Mouse (Mus musculus): ENCODE results near the gene Mchr1. TPM values are rescaled to one million over a fixed set of nuclear protein-coding genes. Genes with fewer than 3 reads are reported as not detected.

Gene Mchr1
- polyA plus RNA-seq, 1 experiment from 2014 or later = not detected

DNA sequence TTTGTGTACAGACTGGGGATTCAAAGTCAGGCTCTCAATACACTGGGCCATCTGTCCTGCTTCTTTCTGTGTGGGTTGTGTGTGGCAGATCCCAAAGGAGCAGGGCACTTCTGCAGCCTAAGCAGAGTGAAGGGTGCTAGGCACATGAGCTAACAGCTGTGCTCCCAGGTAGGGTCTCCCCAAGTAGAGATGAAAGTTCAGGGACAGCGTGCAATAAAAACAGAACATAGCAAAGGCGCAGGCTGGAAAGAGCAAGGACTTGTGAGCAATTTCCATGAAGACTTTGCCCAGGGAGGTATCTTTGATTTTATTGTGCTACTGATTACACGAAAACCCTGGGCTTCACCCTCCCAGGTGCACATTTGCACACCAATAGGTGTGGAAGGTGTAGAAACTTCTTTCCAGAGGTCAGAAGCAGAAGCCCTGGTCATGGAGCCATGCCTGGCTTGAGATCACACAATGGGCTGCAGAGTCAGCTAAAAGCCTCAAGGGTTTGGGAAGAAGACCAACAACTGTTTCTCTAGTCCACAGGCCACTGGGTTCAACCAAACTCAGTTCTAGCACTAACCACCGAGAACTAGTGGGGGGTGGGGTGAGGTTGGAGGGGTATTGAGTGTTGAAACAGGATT is 13.8 kb downstream of the Mchr1 start:
- Histone ChIP-seq H3K4me1 (replicated peaks) (no peaks in the 10 kb centered on the region), H3K4me3 (no peak overlapping the region), H3K27me3 (replicated peaks) (no peaks in the 10 kb centered on the region), H3K36me3 (no peaks in the 10 kb centered on the region), H3K27ac (ENCODE audit: poor library complexity, severe bottlenecking) (no peak overlapping the region), H3K4me2 (no peak overlapping the region), H3K9me3 (replicated peaks) (peaks cover 11% of the 10 kb centered on the region), H3K9ac (no peak overlapping the region)
- WGBS = 81% methylated on average over 4 of the region's 4 CpGs
- no peak for ATAC-seq (ENCODE audit: insufficient number of reproducible peaks, low FRiP score)

- Histone ChIP-seq H3K4me1 (replicated peaks) (no peaks in the 10 kb centered on the region), H3K4me2 (no peak overlapping the region), H3K36me3 (no peaks in the 10 kb centered on the region), H3K27ac (ENCODE audit: poor library complexity, severe bottlenecking) (no peak overlapping the region), H3K27me3 (replicated peaks) (no peaks in the 10 kb centered on the region), H3K9ac (no peak overlapping the region), H3K9me3 (replicated peaks) (peaks cover 5% of the 10 kb centered on the region), H3K4me3 (no peak overlapping the region)
- ATAC-seq (ENCODE audit: insufficient number of reproducible peaks, low FRiP score) = no peak
- WGBS = 61% methylated on average over 4 of the region's 4 CpGs
These were observed 17.4 kb downstream of the Mchr1 start for GRCm38 (mm10) chr15:81252626-81253174.

DNA sequence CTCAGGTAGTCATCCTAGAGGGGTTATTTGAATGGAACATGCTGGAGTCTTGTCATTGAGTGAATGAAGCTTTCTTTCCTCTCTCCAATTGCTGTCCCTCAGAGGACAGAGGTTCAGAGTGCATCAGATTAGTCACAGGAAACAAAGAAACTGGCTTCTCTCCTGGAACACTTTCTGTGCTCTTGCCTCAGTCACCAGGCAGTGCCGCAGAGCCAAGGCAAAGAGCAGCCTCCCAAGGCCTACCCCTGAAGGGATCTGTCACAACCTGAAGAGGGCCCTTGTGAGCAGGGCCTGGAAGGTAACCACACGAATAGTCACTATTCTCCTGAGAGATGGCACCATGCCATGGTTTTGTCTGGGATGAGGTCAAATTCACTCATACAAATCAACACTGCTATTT is 18.3 kb downstream of the Mchr1 start:
- peaks cover 5% of the 10 kb centered on the region for H3K9me3 ChIP-seq (replicated peaks)
- H3K4me3 ChIP-seq = no peak overlapping the region
- no peaks in the 10 kb centered on the region for H3K4me1 ChIP-seq (replicated peaks)
- no peak overlapping the region for H3K4me2 ChIP-seq
- no peak overlapping the region for H3K9ac ChIP-seq
- WGBS = 64% methylated on average over 2 of the region's 2 CpGs
- no peak for ATAC-seq (ENCODE audit: insufficient number of reproducible peaks, low FRiP score)
- H3K27ac ChIP-seq (ENCODE audit: poor library complexity, severe bottlenecking) = no peak overlapping the region
- H3K36me3 ChIP-seq = no peaks in the 10 kb centered on the region
- no peaks in the 10 kb centered on the region for H3K27me3 ChIP-seq (replicated peaks)

GRCm38 (mm10) chr15:81254113-81254640 is 18.9 kb downstream of the Mchr1 start:
- Histone ChIP-seq H3K4me1 (replicated peaks) (no peaks in the 10 kb centered on the region), H3K27me3 (replicated peaks) (no peaks in the 10 kb centered on the region), H3K4me3 (no peak overlapping the region), H3K27ac (ENCODE audit: poor library complexity, severe bottlenecking) (no peak overlapping the region), H3K9me3 (replicated peaks) (peaks cover 5% of the 10 kb centered on the region), H3K36me3 (no peaks in the 10 kb centered on the region), H3K9ac (no peak overlapping the region), H3K4me2 (no peak overlapping the region)
- 68% methylated on average over 8 of the region's 8 CpGs for WGBS
- no peak for ATAC-seq (ENCODE audit: insufficient number of reproducible peaks, low FRiP score)

DNA sequence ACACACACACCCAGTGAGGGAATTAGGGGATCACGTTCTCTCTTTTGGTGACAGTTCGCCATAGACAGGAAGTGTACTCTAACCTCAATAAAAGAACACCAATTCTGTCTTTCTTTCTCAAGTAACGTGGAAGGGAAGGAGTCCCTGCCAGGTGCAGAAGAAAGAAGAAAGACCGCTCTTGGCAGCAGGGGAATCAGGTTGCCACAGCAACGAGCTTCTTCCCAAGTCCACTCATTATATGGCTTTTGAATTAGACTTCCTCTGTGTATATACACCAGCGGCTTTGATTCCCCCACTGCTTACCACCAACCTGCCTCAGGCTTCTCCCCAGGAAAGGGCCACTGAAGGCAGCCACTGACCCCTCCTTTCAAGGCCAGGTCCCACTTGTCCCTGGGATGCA is 19.8 kb downstream of the Mchr1 start:
- ATAC-seq (ENCODE audit: insufficient number of reproducible peaks, low FRiP score) = no peak
- no peak overlapping the region for H3K4me3 ChIP-seq
- no peak overlapping the region for H3K9ac ChIP-seq
- no peak overlapping the region for H3K27ac ChIP-seq (ENCODE audit: poor library complexity, severe bottlenecking)
- 73% methylated on average over 6 of the region's 6 CpGs for WGBS
- H3K36me3 ChIP-seq = no peaks in the 10 kb centered on the region
- H3K4me1 ChIP-seq (replicated peaks) = no peaks in the 10 kb centered on the region
- no peak overlapping the region for H3K4me2 ChIP-seq
- H3K9me3 ChIP-seq (replicated peaks) = peaks cover 5% of the 10 kb centered on the region
- H3K27me3 ChIP-seq (replicated peaks) = no peaks in the 10 kb centered on the region

DNA sequence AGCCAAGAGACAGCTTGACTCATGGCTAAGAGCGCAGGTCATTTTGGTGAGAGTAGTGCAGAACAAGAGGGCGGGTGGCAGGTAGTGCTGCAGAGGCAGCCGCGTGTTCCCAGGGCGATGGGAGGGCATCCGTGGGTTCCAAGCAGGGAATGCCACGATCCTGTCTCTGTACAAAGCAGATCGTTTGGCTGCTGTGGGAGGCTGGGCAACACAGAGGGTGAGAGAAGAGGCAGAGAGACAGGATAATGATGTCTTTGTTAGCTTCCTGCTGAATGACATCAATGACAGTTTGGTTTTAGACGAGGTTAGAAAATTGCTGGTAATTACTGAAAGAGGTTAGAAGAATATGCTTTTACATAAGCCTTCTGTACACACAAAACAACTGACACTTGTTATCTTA is 23.0 kb downstream of the Mchr1 start:
- no peaks in the 10 kb centered on the region for H3K4me1 ChIP-seq (replicated peaks)
- H3K36me3 ChIP-seq = no peaks in the 10 kb centered on the region
- no peak overlapping the region for H3K4me2 ChIP-seq
- no peak overlapping the region for H3K27ac ChIP-seq (ENCODE audit: poor library complexity, severe bottlenecking)
- H3K4me3 ChIP-seq = no peak overlapping the region
- H3K27me3 ChIP-seq (replicated peaks) = no peaks in the 10 kb centered on the region
- no peaks in the 10 kb centered on the region for H3K9me3 ChIP-seq (replicated peaks)
- no peak for ATAC-seq (ENCODE audit: insufficient number of reproducible peaks, low FRiP score)
- 66% methylated on average over 9 of the region's 9 CpGs for WGBS
- H3K9ac ChIP-seq = no peak overlapping the region

DNA sequence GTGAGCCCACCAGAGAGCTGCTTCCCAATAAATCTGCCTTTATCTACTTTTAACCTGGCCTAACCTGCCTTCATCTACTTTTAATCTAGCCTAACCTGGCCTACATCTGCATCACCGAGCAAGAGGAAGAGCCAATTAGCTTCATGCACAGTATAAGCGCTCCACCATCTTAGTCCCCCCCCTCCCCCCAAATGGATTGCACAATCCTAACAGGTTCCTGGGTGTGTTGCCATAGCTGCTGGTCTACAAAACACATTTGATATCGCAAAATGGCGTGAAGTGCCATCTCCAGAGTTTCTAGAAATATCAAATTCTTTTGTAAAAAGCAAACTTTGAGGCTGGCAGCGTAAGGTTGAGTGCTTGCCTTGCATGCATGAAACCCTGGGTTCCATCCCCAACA is 24.0 kb downstream of the Mchr1 start:
- H3K4me2 ChIP-seq = no peak overlapping the region
- no peak overlapping the region for H3K27ac ChIP-seq (ENCODE audit: poor library complexity, severe bottlenecking)
- no peaks in the 10 kb centered on the region for H3K9me3 ChIP-seq (replicated peaks)
- H3K36me3 ChIP-seq = no peaks in the 10 kb centered on the region
- H3K4me1 ChIP-seq (replicated peaks) = no peaks in the 10 kb centered on the region
- H3K27me3 ChIP-seq (replicated peaks) = no peaks in the 10 kb centered on the region
- no peak overlapping the region for H3K9ac ChIP-seq
- ATAC-seq (ENCODE audit: insufficient number of reproducible peaks, low FRiP score) = no peak
- 84% methylated on average over 5 of the region's 5 CpGs for WGBS
- H3K4me3 ChIP-seq = no peak overlapping the region

DNA sequence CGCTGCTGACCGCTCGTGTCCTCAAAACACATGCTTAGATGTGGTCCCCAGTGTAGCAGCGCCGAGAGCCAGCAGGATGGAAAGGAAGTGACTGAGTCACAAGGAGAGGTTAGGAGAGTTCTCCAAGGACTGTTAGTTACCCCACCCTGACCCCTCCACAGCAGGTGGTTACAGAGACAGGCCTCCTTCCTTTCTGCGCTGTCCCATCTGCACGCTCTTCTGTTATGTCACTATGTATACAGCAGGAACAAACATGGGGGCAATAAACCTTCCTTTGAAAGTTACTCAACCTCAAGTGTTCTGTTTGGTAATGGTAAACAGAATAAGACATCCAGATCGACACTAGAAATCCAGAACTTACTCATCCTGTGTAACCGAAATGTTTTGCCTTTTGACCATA is 24.9 kb downstream of the Mchr1 start:
- 83% methylated on average over 9 of the region's 9 CpGs for WGBS
- H3K9ac ChIP-seq = no peak overlapping the region
- 0 out of 2 replicates have a peak, but pooled peaks cover 6% of the 10 kb centered on the region for H3K27me3 ChIP-seq (replicated peaks)
- no peaks in the 10 kb centered on the region for H3K9me3 ChIP-seq (replicated peaks)
- no peaks in the 10 kb centered on the region for H3K4me1 ChIP-seq (replicated peaks)
- H3K36me3 ChIP-seq = no peaks in the 10 kb centered on the region
- no peak overlapping the region for H3K27ac ChIP-seq (ENCODE audit: poor library complexity, severe bottlenecking)
- no peak for ATAC-seq (ENCODE audit: insufficient number of reproducible peaks, low FRiP score)
- no peak overlapping the region for H3K4me2 ChIP-seq
- no peak overlapping the region for H3K4me3 ChIP-seq

- no peaks in the 10 kb centered on the region for H3K36me3 ChIP-seq
- peaks cover 8% of the 10 kb centered on the region for H3K9me3 ChIP-seq (replicated peaks)
- no peak overlapping the region for H3K9ac ChIP-seq
- no peak for ATAC-seq (ENCODE audit: insufficient number of reproducible peaks, low FRiP score)
- H3K27me3 ChIP-seq (replicated peaks) = 0 out of 2 replicates have a peak, but pooled peaks cover 6% of the 10 kb centered on the region
- no peak overlapping the region for H3K4me3 ChIP-seq
- no peaks in the 10 kb centered on the region for H3K4me1 ChIP-seq (replicated peaks)
- 39% methylated on average over 16 of the region's 16 CpGs for WGBS
- no peak overlapping the region for H3K27ac ChIP-seq (ENCODE audit: poor library complexity, severe bottlenecking)
- peak overlapping the region; percentile 39 for H3K4me2 ChIP-seq
These were observed 29.2 kb downstream of the Mchr1 start for GRCm38 (mm10) chr15:81264392-81265095.

GRCm38 (mm10) chr15:81267416-81267815 is 32.1 kb downstream of the Mchr1 start:
- Histone ChIP-seq H3K9ac (no peak overlapping the region), H3K4me2 (no peak overlapping the region), H3K4me3 (no peak overlapping the region), H3K27ac (ENCODE audit: poor library complexity, severe bottlenecking) (no peak overlapping the region), H3K9me3 (replicated peaks) (peaks cover 8% of the 10 kb centered on the region), H3K27me3 (replicated peaks) (peaks cover 6% of the 10 kb centered on the region; the same call in 1 of the 2 replicates), H3K36me3 (no peaks in the 10 kb centered on the region), H3K4me1 (replicated peaks) (peaks cover under 1% of the 10 kb centered on the region; the same call in 1 of the 2 replicates)
- WGBS = 70% methylated on average over 2 of the region's 2 CpGs
- ATAC-seq (ENCODE audit: insufficient number of reproducible peaks, low FRiP score) = no peak

DNA sequence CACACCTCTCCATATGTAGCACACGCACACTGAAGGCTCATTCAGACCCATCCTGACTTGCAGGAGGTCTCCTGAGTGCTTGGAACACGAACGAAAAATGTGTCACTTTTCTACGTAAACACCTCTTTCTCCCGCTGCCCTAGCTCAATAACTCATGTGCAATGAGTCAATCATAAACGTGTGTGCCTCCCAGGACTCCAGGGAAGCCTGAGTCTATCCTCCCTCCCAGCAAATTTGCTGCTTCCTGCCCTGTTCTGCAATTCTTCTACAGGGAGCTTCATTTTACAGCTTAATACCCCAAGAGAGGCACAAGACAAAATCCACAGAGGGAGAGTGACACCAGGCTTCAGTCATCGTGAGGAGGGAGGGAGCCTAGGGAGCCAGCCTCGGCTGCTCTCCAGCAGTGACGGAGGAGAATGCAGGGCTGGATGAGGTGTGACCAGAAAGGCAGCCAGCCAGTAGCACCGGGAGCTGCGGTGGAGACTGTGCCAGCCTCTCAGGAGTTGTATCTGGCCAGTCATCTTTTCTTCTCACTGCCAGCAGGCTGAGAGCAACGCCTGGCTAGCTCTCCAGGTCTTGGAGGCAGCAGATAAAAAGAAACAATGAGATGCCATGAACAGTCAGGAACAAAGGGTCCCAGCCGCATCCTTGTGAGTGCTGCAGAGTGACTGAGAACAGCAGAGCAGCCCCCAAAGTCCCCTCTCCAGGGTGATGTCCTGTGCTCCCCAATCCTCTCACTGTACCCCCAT is 37.2 kb downstream of the Mchr1 start:
- H3K4me3 ChIP-seq = no peak overlapping the region
- no peak for ATAC-seq (ENCODE audit: insufficient number of reproducible peaks, low FRiP score)
- H3K36me3 ChIP-seq = no peaks in the 10 kb centered on the region
- no peak overlapping the region for H3K27ac ChIP-seq (ENCODE audit: poor library complexity, severe bottlenecking)
- H3K4me1 ChIP-seq (replicated peaks) = peaks cover 11% of the 10 kb centered on the region
- WGBS = 18% methylated on average over 13 of the region's 13 CpGs
- peaks cover 4% of the 10 kb centered on the region for H3K9me3 ChIP-seq (replicated peaks)
- H3K9ac ChIP-seq = no peak overlapping the region
- peak overlapping the region; percentile 19; the same call in 1 of the 2 replicates for H3K4me2 ChIP-seq
- H3K27me3 ChIP-seq (replicated peaks) = peaks cover 3% of the 10 kb centered on the region; the same call in 1 of the 2 replicates
